Mouse (Mus musculus) neural tube, embryonic 11.5 days (tissue): ENCODE measurements around the gene Zfp366. TPM values are rescaled to one million over a fixed set of nuclear protein-coding genes. Genes with fewer than 3 reads are reported as not detected.

Experiments used
- ATAC-seq: fragments of 200-750 bp; cut with Nextera tagmentation; 2 replicates; pipeline ENCODE4 v1.8.0; 2017; ENCODE audit warnings: moderate number of reproducible peaks, mild to moderate bottlenecking, moderate TSS enrichment, moderate library complexity; ENCODE audit not compliant: insufficient read depth, low FRiP score, low TSS enrichment
- DNase-seq: peaks from one replicate; pipeline ENCODE4 v3.0.0-alpha.2; 2015; ENCODE audit warnings: low spot score
- H3K27ac ChIP-seq: fragments of 300-500 bp; sonication (generic); 2 replicates; pipeline ENCODE4 v1.5.1; 2014; ENCODE audit warnings: low read depth, mild to moderate bottlenecking, low read length
- H3K27me3 ChIP-seq: fragments of 300-500 bp; sonication (generic); 2 replicates; pipeline ENCODE4 v1.6.1; 2014; ENCODE audit warnings: mild to moderate bottlenecking, low read length, mixed read lengths; ENCODE audit not compliant: control insufficient read depth, insufficient read depth
- H3K36me3 ChIP-seq: fragments of 300-500 bp; sonication (generic); 2 replicates; pipeline ENCODE4 v1.6.1; 2014; ENCODE audit warnings: mild to moderate bottlenecking, low read length, moderate library complexity, mixed read lengths; ENCODE audit not compliant: control insufficient read depth, insufficient read depth
- H3K4me1 ChIP-seq: fragments of 300-500 bp; sonication (generic); 2 replicates; pipeline ENCODE4 v1.6.1; 2014; ENCODE audit warnings: low read length, mixed read lengths; ENCODE audit not compliant: control insufficient read depth, insufficient read depth
- H3K4me2 ChIP-seq: fragments of 300-500 bp; sonication (generic); 2 replicates; pipeline ENCODE4 v1.6.1; 2014; ENCODE audit warnings: low read depth, mild to moderate bottlenecking, moderate library complexity
- H3K4me3 ChIP-seq: fragments of 300-500 bp; sonication (generic); 2 replicates; pipeline ENCODE4 v1.5.1; 2014; ENCODE audit warnings: low read depth, low read length
- H3K9ac ChIP-seq: fragments of 300-500 bp; sonication (generic); 2 replicates; pipeline ENCODE4 v1.6.1; 2014; ENCODE audit warnings: mild to moderate bottlenecking, low read length
- H3K9me3 ChIP-seq: fragments of 300-500 bp; sonication (generic); 2 replicates; pipeline ENCODE4 v1.6.1; 2016; ENCODE audit warnings: low read length; ENCODE audit not compliant: control insufficient read depth
- WGBS: fragments of 180-500 bp; shearing (Covaris S2); extraction: QIAGEN DNeasy Blood & Tissue Kit; methylation state at CpG from one replicate; pipeline ENCODE4 v1.1.7; 2014; 5-methylcytosine and 5-hydroxymethylcytosine counted together
- polyA plus RNA-seq: library from polyadenylated mRNA; unstranded; fragments of >200 nt; fragmentation: Nextera tagmentation; extraction: Ambion mirVana; gene quantifications from 2 replicates; pipeline ENCODE4 v1.2.1, GENCODE M21; 2014

The Zfp366 gene
- polyA plus RNA-seq, 1 experiment from 2014 or later = 0.85 TPM

- WGBS = 87% methylated on average over 12 of the region's 12 CpGs
- no peak overlapping the region for H3K9ac ChIP-seq
- no peak for ATAC-seq
- H3K27ac ChIP-seq = no peak overlapping the region
- no peaks in the 10 kb centered on the region for H3K36me3 ChIP-seq
- no peaks in the 10 kb centered on the region for H3K27me3 ChIP-seq
- H3K9me3 ChIP-seq = no peaks in the 10 kb centered on the region
- H3K4me1 ChIP-seq = no peaks in the 10 kb centered on the region
- H3K4me2 ChIP-seq = no peak overlapping the region
- no peak for DNase-seq
- H3K4me3 ChIP-seq = no peak overlapping the region
Observed at GRCm38 (mm10) chr13:99196314-99196713, 11.7 kb downstream of the Zfp366 start.

GRCm38 (mm10) chr13:99196865-99197264, 12.2 kb downstream of the Zfp366 start:
- WGBS = 82% methylated on average over 4 of the region's 4 CpGs
- no peak for DNase-seq
- Histone ChIP-seq H3K9ac (no peak overlapping the region), H3K27me3 (no peaks in the 10 kb centered on the region), H3K36me3 (no peaks in the 10 kb centered on the region), H3K4me1 (no peaks in the 10 kb centered on the region), H3K4me3 (no peak overlapping the region), H3K27ac (no peak overlapping the region), H3K9me3 (no peaks in the 10 kb centered on the region), H3K4me2 (no peak overlapping the region)
- no peak for ATAC-seq

GRCm38 (mm10) chr13:99201647-99202574, 17.3 kb downstream of the Zfp366 start:
- H3K27ac ChIP-seq = no peak overlapping the region
- no peak for DNase-seq
- H3K4me1 ChIP-seq = no peaks in the 10 kb centered on the region
- H3K36me3 ChIP-seq = no peaks in the 10 kb centered on the region
- no peaks in the 10 kb centered on the region for H3K27me3 ChIP-seq
- 73% methylated on average over 16 of the region's 16 CpGs for WGBS
- ATAC-seq = no peak
- no peaks in the 10 kb centered on the region for H3K9me3 ChIP-seq
- H3K9ac ChIP-seq = no peak overlapping the region
- H3K4me2 ChIP-seq = no peak overlapping the region
- no peak overlapping the region for H3K4me3 ChIP-seq

- no peak for ATAC-seq
- Histone ChIP-seq H3K27ac (no peak overlapping the region), H3K4me2 (no peak overlapping the region), H3K36me3 (no peaks in the 10 kb centered on the region), H3K27me3 (no peaks in the 10 kb centered on the region), H3K9ac (no peak overlapping the region), H3K9me3 (no peaks in the 10 kb centered on the region), H3K4me1 (no peaks in the 10 kb centered on the region), H3K4me3 (no peak overlapping the region)
- 94% methylated on average over 9 of the region's 9 CpGs for WGBS
- no peak for DNase-seq
Observed at GRCm38 (mm10) chr13:99207214-99207613, 22.6 kb downstream of the Zfp366 start.

GRCm38 (mm10) chr13:99209859-99210258, 25.2 kb downstream of the Zfp366 start:
- no peaks in the 10 kb centered on the region for H3K36me3 ChIP-seq
- no peak for ATAC-seq
- H3K27ac ChIP-seq = no peak overlapping the region
- no peak for DNase-seq
- 91% methylated on average over 5 of the region's 5 CpGs for WGBS
- no peak overlapping the region for H3K4me3 ChIP-seq
- H3K27me3 ChIP-seq = no peaks in the 10 kb centered on the region
- H3K4me1 ChIP-seq = no peaks in the 10 kb centered on the region
- H3K4me2 ChIP-seq = no peak overlapping the region
- H3K9ac ChIP-seq = no peak overlapping the region
- H3K9me3 ChIP-seq = no peaks in the 10 kb centered on the region

- H3K27ac ChIP-seq = no peak overlapping the region
- ATAC-seq (no peak), DNase-seq (no peak)
- H3K9me3 ChIP-seq = no peaks in the 10 kb centered on the region
- no peaks in the 10 kb centered on the region for H3K27me3 ChIP-seq
- H3K4me1 ChIP-seq = no peaks in the 10 kb centered on the region
- H3K9ac ChIP-seq = no peak overlapping the region
- no peak overlapping the region for H3K4me2 ChIP-seq
- H3K36me3 ChIP-seq = no peaks in the 10 kb centered on the region
- 79% methylated on average over 5 of the region's 5 CpGs for WGBS
- H3K4me3 ChIP-seq = no peak overlapping the region
Observed at GRCm38 (mm10) chr13:99210837-99211236, 26.2 kb downstream of the Zfp366 start.

GRCm38 (mm10) chr13:99212976-99213375, 28.4 kb downstream of the Zfp366 start:
- no peak for ATAC-seq
- WGBS = 86% methylated on average over 5 of the region's 5 CpGs
- no peak overlapping the region for H3K9ac ChIP-seq
- H3K4me2 ChIP-seq = no peak overlapping the region
- H3K4me3 ChIP-seq = no peak overlapping the region
- no peaks in the 10 kb centered on the region for H3K4me1 ChIP-seq
- H3K27me3 ChIP-seq = no peaks in the 10 kb centered on the region
- H3K36me3 ChIP-seq = no peaks in the 10 kb centered on the region
- H3K9me3 ChIP-seq = no peaks in the 10 kb centered on the region
- no peak overlapping the region for H3K27ac ChIP-seq
- DNase-seq = no peak

- DNase-seq = no peak
- no peak for ATAC-seq
- no peak overlapping the region for H3K9ac ChIP-seq
- H3K4me1 ChIP-seq = no peaks in the 10 kb centered on the region
- no peak overlapping the region for H3K27ac ChIP-seq
- WGBS = 87% methylated on average over 2 of the region's 2 CpGs
- H3K4me3 ChIP-seq = no peak overlapping the region
- H3K9me3 ChIP-seq = no peaks in the 10 kb centered on the region
- no peak overlapping the region for H3K4me2 ChIP-seq
- H3K36me3 ChIP-seq = no peaks in the 10 kb centered on the region
- H3K27me3 ChIP-seq = no peaks in the 10 kb centered on the region
Observed at GRCm38 (mm10) chr13:99216005-99216404, 31.4 kb downstream of the Zfp366 start.

- H3K4me1 ChIP-seq = no peaks in the 10 kb centered on the region
- WGBS = 6% methylated on average over 4 of the region's 4 CpGs
- no peaks in the 10 kb centered on the region for H3K27me3 ChIP-seq
- no peak overlapping the region for H3K4me2 ChIP-seq
- no peaks in the 10 kb centered on the region for H3K9me3 ChIP-seq
- H3K27ac ChIP-seq = no peak overlapping the region
- H3K36me3 ChIP-seq = no peaks in the 10 kb centered on the region
- H3K9ac ChIP-seq = no peak overlapping the region
- ATAC-seq = no peak
- DNase-seq = no peak
- H3K4me3 ChIP-seq = no peak overlapping the region
Observed at GRCm38 (mm10) chr13:99217984-99218383, 33.4 kb downstream of the Zfp366 start.
